Mouse (Mus musculus): Measurements from ENCODE around the gene Gng8.

Gene Gng8

DNA sequence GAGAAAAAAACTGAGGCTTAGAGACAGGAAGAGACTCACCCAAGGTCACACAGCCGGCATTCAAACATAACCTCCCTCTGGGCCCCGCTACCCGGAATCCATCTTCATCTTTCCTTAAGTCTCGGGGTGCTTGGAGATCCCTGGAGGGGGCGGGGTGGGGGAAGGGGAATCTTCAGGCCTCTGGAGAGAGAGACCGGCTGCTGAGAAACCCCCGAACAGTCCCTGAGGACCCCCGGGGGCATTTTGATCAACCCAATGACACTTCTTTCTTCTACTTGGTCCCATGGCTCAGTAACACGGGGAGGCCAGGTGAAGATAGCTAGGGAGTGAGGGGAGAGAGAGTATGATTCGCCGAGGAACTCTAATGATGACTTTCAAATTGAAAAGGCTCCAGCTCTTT lies 15.6 kb upstream of the Gng8 start:
- no peak for DNase-seq (ENCODE audit: low read depth, low spot score)

DNA sequence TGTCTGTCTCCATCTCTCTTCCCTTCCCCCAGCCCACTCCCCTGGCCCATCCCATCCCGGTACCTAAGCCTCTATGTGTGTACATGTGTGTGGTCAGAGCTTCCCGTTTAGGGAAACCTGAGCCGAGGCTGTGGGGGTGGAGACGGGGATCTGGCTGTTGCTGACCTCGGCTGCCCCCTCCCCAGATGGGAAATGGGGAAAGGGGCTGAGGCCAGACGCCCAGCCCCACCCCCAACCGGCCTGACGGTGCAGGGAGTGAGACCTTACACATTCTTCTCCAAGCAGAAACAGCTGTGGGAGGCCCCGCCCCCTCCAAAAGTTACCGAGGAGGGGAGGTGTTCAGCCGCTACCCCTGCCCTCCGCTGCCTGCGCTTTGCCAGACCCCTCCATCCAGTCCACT lies 15.0 kb upstream of the Gng8 start:
- DNase-seq (ENCODE audit: low read depth, low spot score) = no peak

DNA sequence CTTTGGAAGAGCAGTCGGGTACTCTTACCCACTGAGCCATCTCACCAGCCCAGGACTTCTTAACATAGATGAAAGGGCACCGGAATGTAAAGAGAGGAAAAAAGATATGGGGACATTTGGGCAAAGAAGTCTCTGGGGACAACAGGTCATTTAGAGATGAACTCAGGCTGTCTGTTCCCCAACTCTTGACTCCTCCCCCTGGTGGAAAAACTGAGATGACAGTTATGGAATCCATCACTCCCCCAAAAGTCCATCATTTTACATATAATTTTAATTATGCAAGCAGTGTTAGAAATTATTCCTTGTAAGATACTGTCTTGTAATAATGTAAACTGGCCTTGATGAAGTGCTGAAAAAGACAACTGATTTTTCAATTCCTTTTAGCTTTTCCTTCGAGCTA lies 13.9 kb upstream of the Gng8 start:
- DNase-seq (ENCODE audit: low read depth, low spot score) = peak; percentile 22

DNA sequence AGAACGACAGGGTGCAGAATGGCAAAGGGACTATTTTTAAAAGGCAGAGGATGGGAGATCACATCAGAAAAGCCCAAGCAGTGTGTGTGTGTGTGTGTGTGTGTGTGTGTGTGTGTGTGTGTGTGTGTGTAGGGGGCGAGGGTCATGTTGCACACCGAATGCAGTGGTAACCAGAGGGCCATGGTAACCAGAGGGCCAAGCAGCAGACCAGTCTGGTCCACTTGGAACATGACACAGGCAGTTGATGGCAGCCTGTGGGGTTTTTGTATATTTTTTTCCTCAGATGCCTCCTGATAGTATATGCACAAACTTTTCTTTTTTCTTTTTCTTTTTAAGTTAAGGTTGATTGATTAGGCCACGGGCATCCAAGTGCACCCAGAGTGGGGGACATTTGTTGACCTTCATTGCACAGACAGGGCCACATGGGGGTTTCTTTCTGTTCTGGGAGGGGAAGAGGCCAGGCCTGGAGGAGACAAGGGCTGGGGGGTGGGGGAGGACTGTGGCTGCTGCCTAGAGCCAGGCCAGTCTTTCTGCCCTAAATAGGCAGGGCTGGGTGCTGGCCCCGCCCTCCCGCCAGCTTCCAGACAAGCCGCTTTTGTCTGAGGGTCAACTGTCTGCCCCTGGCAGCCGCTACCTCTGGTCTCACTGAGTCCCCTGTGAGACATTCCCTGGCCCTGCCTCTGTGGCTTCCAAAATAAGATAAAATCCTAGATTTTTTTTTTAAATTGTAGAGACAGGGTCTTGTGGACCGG lies 11.6 kb upstream of the Gng8 start:
- no peak for DNase-seq (ENCODE audit: low read depth, low spot score)

DNA sequence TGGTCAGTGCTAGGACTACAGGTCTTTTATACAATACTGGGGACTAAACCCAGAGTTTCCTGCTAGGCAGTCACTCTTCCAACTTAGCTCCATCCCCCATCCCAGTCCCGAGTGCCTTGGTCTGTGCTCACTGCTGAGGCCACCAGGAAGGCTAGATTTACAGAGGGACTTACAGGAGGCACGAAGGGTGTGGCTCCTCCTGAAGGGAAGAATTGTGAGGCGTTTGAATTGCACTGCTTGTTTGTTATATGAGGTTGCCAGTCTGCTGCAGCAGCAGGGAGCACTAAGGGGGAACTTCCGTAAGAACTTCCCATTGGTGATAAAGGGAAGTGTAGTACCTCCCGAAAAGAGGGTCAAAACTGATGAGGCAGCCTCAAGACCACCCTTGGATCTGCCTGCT lies 11.0 kb upstream of the Gng8 start:
- DNase-seq (ENCODE audit: low read depth, low spot score) = no peak

DNA sequence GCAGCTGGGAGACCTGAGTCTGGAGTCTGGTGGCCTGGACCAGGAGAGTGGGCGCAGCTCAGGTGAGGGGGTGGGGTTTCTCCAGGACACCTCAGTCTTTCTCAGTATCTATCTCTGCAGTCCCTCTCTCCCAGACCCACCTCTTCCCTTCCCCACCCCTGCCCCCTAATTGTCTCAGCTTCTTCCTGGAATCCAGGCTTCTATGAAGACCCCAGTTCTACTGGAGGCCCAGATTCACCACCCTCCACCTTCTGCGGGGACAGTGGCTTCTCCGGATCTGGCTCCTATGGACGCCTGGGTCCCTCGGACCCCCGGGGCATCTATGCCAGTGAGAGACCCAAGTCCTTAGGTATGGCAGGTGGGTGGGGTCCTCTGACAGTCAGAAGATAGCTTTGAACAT lies 8.4 kb upstream of the Gng8 start:
- no peak for DNase-seq (ENCODE audit: low read depth, low spot score)

DNA sequence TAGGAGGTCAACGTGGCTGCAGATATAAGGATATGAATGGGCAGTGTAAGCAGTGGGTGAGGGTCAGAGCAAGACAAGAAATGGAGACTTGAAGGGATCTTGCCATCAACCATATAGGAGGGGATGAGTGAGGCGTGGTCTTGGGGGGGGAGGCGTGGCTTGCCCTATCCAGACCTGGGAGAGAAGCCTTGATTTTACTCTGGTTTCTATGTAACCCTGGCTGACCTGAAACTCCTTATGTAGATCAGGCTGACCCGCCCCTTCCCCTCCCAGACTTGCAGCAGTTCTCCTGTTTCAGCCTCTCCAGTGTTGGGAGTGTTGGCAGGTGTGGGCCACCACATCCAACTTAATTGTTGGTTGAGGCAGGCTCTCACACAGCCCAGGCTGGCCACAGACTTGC lies 7.3 kb upstream of the Gng8 start:
- no peak for DNase-seq (ENCODE audit: low read depth, low spot score)

DNA sequence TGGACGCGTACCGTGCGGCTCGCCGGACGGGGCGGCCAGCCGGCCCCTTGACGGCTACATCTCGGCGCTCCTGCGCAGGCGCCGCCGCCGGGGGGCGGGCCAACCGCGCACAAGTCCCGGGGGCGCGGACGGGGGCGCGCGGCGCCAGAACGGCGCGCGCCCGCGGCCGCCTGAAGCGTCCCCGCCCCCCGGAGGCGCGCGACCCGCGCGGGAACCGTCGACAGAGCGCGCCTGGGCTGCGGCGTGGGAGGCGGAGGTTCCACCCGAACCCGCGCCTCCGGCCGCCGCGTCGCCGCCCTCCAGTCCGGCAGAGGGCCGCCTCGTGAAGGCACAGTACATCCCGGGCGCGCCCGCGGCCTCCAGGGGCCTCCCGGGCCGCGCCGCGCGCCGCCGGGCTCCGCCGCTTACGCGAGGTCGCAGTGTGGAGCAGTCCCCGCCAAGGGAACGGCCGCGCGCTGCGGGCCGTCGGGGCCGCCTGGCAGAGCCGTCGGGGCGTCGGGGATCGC lies 6.3 kb upstream of the Gng8 start:
- DNase-seq (ENCODE audit: low read depth, low spot score) = no peak

DNA sequence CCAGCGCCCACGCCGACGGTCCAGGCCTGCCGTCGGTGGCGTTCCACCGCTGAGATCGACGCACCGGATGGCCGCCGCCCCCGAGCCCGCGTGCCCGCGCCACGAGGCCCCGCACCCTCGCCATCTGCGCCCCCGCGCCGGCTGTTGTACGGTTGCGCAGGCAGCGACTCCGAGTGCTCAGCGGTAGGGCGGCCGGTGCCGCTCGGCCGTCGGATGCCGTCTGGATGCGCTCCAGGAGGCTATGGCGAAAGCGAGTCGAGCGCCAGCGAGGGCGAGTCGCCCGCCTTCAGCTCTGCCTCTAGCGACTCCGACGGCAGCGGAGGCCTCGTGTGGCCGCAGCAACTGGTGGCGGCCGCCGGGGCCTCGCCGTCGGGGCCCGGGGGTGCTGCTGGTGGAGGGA lies 5.7 kb upstream of the Gng8 start:
- DNase-seq (ENCODE audit: low read depth, low spot score) = no peak

DNA sequence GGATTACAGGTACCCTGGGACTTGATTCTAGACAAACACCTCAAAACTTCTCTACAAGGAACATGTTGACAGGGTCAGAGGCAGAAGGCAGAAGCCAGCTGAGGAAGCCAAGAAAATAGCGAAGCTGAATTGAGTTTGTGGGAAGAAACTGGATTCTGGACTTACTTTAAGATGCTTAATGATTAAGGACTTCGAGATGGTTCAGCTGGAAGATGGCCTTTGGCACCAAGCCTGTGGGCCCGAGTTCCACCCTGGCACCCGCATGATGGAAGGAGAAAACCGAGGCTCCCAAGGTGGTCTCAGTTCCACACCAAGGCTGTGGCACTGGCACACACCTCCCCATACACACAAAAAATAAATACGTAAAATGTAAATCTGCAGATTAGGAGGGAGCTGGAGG lies 1.1 kb upstream of the Gng8 start:
- no peak for DNase-seq (ENCODE audit: low read depth, low spot score)

DNA sequence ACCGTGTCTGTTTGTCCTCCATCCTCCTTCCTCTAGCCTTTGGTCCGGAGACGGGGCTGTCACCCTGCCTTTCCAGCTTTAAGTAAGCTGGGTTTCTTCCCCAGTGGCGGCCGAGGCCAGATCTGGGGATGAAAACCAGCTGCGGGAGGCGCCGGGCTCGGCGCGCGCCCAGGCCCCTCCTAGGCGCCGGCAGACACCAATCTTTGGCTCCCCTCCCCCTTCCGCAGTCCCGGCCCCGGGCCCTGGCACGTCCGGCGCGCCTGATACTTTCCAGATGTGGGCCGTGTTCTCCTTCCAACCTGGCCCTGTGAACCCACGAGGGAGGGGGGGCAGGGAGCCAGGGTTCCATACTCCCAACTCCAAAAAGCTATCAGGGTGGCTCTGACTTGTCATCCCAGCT lies 642 bp upstream of the Gng8 start:
- DNase-seq (ENCODE audit: low read depth, low spot score) = no peak

DNA sequence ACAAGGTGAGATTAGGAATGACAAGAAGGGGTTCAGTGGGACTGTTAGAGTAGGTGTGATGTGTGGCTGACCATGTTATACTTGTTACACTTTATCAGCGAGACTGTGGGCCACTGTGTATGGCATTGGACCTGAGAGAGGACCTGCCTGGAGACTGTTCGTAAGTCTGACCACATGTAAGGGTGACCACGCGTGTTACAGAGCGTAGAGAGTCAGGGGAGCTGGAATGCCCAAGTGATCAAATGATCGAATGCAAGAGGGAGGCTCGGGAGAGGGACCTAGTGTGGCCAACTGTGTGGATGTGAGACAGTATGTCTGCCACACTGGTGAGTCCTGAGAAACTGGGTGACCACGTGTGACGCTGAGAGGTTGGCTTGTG lies 755 bp downstream of the Gng8 start:
- no peak for DNase-seq (ENCODE audit: low read depth, low spot score)

DNA sequence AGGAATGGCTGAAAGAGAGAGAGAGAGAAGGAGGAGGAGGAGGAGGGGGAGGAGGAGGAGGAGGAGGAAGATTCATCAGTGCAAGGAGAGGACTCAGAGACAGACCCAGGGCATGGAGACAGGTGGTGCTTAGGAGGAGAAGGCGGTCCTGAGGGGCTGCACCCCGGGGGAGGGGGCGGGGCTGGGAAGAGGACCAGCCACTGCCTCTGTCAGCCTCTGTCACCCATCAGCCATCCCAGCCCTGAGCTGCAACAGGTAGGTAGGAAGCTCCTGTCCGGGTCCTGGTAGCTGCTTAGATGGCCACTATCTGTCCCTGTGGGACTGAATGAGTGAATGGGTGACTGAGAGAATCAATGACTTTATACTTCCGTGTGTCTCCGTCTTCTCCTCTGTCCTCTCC lies 2.0 kb downstream of the Gng8 start:
- DNase-seq (ENCODE audit: low read depth, low spot score) = no peak

DNA sequence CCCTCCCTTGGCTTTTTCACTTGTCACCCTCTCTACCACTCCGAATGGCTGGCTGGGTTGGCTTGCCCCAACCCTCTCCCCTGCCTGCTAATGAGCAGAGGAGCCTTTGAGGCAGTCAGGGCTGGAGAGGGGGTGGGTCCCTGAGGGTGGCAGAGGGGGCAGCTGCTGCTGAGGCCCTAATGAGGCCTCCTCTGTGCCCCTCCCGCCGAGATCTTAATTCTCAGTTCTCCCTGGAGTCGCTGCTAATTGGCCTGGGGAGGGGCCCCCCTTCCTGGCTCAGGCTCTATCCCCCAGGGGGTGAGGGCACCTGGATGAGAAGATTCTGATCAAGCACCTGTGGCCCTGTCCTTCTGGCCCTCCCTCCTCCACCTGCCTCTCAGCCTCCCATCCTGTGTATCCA lies 2.7 kb downstream of the Gng8 start:
- no peak for DNase-seq (ENCODE audit: low read depth, low spot score)

DNA sequence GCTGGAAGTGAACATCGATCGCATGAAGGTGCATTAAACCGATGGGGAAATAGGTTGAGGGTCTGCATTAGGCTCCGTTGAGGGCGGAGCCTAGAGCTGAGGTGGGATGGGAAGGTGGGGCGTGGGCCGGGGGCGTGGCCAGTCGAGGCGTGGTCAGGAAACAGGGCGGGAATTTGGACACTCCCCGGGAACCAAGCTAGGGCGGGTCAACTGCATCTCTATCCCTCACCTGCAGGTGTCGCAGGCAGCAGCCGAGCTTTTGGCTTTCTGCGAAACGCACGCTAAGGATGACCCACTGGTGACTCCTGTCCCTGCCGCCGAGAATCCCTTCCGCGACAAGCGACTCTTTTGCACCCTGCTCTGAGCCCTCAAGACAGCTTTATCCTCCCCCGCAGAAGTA lies 3.4 kb downstream of the Gng8 start:
- DNase-seq (ENCODE audit: low read depth, low spot score) = peak; percentile 80

DNA sequence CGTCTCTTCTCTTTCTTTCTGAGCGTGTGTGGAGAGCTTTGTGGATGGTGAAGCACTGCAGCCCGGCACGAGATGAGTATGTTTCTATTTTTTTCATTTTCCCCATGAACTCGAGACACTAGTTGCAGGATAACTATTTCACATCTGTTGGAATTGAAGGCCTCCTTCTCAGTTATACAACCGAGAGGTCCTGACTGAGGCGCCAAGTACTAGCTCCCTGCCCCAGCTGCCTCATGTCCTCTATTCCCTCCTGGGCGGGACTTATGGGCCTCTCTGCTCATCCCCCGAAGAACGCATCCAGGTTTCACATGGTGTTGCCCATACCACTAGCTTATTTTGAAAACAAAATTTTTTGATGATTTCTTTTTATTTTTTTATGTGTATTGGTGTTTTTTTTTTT lies 3.9 kb downstream of the Gng8 start:
- DNase-seq (ENCODE audit: low read depth, low spot score) = no peak

DNA sequence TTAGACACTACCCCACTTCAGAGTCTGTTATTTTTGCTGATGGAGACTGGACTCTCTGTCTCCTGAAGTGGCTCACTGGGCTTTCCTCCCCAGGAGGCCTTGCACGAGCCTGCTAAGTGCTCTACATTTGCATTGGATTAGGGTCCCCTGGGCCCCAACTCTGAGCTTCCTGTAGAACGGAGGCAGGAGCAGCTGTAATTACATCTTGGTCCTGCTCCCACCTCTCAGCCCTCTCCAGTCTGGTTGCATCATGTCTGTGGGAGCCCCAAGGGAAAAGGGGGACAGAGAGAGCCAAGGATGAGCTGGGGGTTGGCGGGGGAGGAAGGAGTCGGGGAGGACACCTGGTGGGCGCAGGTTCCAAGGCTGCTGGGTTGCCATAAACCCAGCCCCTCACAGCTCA lies 8.9 kb downstream of the Gng8 start:
- DNase-seq (ENCODE audit: low read depth, low spot score) = no peak

DNA sequence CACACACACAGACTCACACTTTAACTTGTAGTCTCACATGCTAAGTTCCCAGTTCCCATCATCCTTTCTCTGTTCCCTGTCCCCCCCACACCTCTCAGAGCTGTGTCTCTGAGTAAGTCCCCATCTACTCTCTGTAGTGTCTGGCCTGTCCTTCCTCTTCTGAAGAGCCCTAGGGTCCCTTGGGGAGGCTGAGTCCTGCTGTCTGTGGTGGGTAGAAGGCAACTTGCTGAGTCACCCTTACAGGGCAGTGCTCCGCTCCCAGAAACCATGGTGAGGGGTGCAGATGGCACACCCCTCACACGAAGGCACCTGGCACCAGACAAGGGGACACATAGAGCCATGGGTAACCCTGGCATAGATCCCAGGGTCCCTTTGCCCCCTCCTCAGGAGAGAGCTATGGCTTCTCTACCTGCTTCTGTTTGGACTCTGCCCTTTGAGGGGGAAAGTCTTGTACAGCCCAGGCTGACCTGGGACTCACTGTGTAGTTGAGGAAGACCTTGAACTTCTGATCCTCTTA lies 11.9 kb downstream of the Gng8 start:
- DNase-seq (ENCODE audit: low read depth, low spot score) = peak; percentile 66

DNA sequence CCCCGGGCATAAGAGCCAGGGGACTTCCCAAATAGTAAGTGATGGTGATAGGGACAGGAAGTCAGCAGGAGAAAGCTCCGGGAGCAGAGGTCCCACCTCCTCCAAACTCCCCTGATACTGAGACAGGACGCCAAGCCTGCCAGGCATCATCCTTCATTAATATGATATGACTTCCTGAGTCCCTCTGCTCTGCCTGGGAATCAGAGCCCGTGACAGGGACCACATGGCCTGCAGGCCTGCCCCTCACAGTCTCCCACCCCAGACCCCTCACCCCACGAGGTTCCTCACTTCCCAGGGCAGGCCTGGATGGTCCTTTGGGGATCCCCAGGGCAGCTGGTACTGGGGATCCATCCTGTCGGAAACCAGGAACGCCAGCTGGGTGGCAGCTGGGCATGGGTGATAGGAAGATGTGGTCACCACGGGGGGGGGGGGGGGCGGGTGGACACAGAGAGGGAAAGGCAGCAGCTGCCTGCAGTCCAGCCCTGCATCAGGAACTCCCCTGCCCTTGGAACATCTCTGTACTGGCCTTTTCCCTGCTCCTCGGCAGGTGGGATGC lies 12.6 kb downstream of the Gng8 start:
- DNase-seq (ENCODE audit: low read depth, low spot score) = no peak

DNA sequence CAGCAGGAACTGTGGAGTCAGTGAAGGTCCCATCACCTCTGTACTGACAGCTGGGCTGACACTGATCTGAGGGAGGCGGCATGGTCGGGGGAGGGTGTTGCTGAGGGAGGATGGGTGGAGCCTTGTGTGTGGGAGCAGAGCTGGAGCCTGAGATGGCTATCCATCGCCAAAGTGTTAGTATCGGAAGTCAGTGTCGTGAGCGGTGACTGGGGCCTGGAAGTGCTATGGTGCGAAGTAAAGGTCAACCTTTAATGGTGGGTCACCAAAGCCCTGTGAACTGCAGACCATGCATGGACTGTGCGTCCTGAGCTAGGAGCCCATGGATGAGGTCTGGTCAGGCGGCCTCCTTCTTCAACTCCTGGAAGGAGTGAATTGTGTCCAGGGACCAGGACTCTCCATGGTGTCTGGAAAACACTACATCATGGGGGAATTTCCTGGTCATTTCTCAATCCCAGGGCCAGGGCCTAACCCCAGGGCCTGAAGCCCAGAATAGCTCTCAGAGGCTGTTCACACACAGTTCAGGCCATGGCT lies 14.0 kb downstream of the Gng8 start:
- DNase-seq (ENCODE audit: low read depth, low spot score) = peak; percentile 24

DNA sequence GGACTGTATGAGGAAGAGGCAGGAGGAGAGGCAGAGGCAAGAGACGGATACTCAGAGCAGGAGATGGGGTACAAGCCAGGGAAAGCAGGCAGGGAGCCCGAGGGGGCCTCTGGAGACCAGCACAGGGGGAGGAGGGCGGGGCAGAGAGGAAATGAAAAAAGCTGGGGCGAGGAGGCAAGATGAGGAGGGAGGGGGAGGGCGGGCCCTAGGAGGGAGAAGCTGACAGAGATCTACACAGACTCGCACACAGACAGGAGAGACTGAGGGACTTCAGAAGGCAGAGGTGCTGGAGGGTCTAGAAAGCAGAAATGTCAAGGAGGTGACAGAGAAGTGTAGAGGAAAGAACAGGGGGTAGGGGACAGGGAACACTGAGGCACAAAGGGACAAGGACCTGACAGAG lies 14.7 kb downstream of the Gng8 start, which contains the start of gene Ptgir:
TSS of gene Ptgir (plus strand) at position 210 of the 400 bp plus-strand sequence.
- DNase-seq (ENCODE audit: low read depth, low spot score) = peak; percentile 78

DNA sequence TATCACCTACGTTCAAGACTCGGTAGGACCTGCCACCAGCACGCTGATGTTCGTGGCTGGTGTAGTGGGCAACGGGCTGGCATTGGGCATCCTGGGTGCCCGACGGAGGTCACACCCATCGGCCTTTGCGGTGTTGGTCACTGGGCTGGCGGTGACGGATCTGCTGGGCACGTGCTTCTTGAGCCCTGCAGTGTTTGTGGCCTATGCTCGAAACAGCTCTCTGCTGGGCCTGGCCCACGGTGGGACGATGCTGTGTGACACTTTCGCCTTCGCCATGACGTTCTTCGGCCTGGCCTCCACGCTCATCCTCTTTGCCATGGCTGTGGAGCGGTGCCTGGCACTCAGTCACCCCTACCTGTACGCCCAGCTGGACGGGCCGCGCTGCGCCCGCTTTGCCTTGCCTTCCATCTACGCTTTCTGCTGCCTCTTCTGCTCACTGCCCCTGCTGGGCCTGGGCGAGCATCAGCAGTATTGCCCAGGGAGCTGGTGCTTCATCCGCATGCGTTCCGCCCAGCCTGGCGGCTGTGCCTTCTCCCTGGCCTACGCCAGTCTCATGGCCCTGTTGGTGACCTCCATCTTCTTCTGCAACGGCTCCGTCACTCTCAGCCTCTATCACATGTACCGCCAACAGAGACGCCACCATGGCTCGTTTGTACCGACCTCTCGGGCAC lies 15.4 kb downstream of the Gng8 start:
- no peak for DNase-seq (ENCODE audit: low read depth, low spot score)

DNA sequence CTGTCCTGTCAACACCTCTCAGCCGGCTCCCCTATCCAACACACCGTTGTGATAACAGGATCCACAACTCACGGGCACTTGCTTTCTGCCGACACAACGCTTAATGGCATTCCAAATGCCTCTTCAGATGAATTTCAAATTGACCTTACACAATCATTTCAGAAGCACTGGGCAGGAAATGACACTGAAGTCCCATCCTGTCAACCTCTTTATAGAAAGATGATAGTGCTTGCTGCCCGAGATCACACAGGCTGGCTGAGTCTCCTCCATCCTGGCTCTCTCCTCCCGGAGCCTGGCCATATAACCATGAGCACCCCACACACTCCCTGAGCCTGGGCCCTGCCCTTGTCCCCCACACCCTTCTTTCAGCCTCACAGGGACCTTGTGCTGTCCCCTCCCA lies 16.3 kb downstream of the Gng8 start:
- DNase-seq (ENCODE audit: low read depth, low spot score) = no peak

All from A20 (cell line).